Mouse (Mus musculus) heart, postnatal 25 days (tissue): ENCODE results near the gene Nkg7. TPM values are rescaled to one million over a fixed set of nuclear protein-coding genes. Genes with fewer than 3 reads are reported as not detected.
"Not testable (repeated sequence)": the region's sequence is repeated elsewhere in the genome, so short reads cannot be mapped to it uniquely, and the experiment has no call there.

Experiments
- DNase-seq: peaks from one replicate; pipeline ENCODE4 v3.0.0; 2022; ENCODE audit warnings: low spot score
- intact Hi-C: fragments of 180-260 bp; cut with DNase I; formaldehyde crosslinking; loops from one replicate; pipeline ENCODE4 v1.15.1; 2025
- total RNA-seq, 2 experiments: library from RNA; stranded (reverse); gene quantifications; 2 replicates each; pipeline ENCODE4 v1.2.3; 2021

Gene Nkg7
- total RNA-seq: not detected

- intact Hi-C loops: no loop called here
- no peak for DNase-seq
These were observed at the start of gene Nkg7 for GRCm38 (mm10) chr7:43436341-43437255. Nkg7 (plus strand) TSS chr7:43437073.

DNA sequence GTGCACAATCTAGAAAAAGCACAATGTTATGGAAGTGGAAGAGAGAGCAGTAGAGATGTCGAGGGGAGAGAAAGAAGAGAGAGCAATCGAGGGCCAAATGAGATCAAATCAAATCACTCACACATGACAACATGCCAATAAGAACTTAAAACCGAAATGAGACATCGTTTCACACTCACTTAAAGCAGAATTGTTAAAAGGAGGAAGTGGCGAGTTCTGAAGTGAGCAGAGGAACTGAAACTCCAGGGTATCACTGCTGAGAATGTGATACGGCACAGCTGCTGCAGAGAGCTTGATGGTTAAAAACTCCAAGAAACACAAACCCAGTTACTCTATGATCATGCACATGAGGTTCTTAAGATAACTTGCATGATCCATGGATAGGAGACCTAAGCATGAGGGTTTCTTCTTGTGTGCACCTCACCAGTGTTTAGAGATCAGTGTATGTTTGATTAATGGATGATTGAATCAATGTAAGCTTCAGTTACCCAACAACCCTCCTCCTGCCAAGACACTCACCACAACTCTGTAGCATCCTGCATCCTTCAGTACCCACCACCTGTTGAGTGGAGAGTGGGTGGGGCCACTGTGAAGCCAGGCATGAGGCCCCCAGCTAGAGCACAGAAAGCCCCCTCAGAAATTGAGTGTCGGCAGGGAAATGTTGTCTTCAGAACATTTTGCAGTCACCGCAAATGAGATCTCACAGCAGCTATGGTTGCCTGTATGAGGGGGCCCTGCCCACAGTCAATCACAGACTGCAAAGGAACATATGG, 44.3 kb upstream of the Nkg7 start:
- intact Hi-C loops: no loop called here
- no peak for DNase-seq

DNA sequence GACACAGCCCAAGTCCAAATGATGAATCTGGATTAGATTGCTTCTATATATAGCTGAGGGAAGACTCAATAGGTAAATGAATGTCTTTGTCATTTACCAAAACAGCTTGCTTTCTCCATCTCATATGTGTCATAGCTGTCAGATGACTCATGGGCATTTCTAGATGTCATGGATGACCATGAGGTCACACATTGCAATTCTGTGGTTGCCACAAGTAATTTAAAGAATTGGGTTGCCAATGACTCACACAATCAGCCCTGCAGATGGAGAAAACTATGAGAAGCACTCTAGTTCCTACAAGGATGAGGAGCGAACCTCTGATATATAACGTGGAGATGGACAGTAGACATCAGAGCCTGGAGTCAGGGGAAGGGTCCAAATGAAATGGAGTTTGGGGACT, 37.4 kb upstream of the Nkg7 start:
- intact Hi-C loops: no loop called here
- DNase-seq: no peak

DNA sequence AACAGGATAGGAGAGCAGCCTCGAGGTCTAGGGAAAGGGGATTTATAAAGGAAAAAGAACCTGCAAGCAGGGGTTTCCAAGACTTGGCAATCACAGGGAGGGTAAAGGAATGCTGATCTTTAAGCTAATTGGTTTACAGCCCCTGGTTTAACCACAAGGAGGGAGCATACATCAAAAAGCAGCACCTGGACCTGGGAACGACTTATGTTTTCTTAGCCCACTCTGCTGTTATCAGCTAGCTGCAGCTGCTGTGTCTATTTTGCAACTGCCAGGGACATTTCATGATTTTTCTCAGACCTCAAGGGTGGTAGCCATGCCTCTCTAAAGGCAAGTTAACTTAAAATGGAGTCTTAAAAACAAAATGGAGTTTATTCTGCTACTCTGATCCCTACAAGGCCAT, 34.2 kb upstream of the Nkg7 start:
- intact Hi-C loops: no loop called here
- no peak for DNase-seq

- intact Hi-C loops: no loop called here
These were observed 29.3 kb upstream of the Nkg7 start for GRCm38 (mm10) chr7:43407573-43407972.

GRCm38 (mm10) chr7:43408131-43408553, 28.7 kb upstream of the Nkg7 start, which contains the start of gene Siglecg:
Siglecg (plus strand) TSS chr7:43408204.
- intact Hi-C loops: no loop called here
- DNase-seq: no peak

More at GRCm38 (mm10) chr7:43407573-43407972, 29.3 kb upstream of the Nkg7 start:
- DNase-seq: no peak

DNA sequence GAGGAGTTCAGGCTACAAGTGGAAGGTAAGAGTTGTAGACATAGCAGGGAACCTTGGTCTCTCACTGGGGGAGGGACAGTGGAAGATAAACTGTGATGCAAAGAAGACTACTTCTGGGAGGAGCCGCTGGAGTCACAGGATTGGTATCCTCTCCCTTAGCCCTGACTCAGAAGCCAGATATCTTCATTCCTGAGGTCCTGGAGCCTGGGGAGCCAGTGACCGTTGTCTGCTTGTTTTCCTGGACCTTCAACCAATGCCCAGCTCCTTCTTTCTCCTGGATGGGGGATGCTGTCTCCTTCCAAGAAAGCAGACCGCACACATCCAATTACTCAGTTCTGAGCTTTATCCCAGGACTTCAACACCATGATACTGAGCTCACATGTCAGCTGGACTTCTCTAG, 27.8 kb upstream of the Nkg7 start:
- no peak for DNase-seq
- intact Hi-C loops: no loop called here

DNA sequence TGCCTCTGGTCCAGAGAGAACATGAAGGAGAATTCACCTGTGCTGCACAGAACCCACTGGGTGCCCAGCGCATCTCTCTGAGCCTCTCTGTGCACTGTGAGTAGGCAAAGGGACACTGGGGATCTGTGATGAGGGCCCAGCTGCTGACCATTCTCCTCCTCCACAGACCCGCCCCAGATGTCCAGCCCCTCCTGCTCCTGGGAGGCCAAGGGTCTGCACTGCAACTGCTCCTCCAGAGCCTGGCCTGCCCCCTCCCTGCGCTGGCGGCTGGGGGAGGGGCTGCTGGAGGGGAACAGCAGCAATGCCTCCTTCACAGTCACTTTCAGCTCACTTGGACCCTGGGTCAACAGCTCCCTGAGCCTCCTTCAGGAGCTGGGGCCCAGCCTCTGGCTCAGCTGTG, 25.1 kb upstream of the Nkg7 start:
- intact Hi-C loops: not testable (repeated sequence)

DNA sequence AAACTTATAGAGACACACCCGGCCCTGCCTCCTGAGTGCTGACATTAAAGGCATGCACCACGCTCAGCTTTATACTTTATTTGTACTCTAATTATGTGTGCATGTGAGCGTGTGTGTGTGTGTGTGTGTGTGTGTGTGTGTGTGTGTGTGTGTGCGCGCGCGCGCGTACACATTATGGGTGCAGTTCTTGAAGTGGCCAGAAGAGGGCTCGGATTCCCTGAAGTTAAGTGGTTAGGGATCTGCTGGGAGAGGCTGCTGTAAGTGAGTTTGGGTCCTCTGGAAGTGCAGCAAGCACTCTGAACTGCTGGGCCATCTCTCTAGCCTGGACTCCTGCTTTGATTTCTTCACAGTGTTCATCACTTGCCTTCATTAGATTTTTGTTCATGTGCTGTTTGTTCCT, 19.6 kb upstream of the Nkg7 start:
- intact Hi-C loops: no loop called here
- no peak for DNase-seq

More for the DNA sequence above, 25.1 kb upstream of the Nkg7 start:
- DNase-seq: not testable (repeated sequence)

DNA sequence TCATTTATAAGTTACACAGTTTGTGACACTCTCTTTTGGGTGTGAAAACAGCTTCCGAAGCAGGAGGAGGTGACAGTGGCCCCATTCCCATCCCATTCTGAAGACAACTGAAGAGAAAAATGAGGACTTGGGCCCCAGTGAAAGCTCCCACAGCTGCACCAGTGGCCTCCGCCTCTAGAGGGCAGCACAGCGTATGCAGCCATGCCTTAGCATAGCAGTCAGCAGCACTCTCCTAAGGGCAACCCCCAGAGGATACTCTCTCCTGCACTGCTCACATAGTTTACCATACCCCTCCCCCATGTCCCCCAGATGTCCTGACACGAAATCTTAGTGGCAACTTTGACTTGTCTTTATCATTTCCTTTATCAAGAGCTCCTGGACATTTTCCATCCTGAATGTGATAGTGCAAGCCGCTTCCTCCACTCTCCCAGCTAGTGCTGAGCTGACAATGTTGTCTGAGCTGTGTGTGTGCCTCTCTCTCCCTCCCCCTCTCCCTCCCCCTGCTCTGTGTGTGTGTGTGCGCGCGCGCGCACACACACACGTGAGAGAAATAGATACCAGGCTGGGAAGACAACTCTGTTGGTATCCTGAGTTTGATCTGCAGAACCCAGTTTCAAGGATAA, 13.8 kb upstream of the Nkg7 start:
- DNase-seq: peak; percentile 49

GRCm38 (mm10) chr7:43423991-43424625, 12.8 kb upstream of the Nkg7 start:
- no peak for DNase-seq
- intact Hi-C loops: loop anchor here (1.0 kb wide), 1 partner anchor 42 kb away; no protein-coding TSS in a partner anchor

More for the DNA sequence above, 13.8 kb upstream of the Nkg7 start:
- intact Hi-C loops: loop anchor here (1.0 kb wide), 1 partner anchor 43 kb away; no protein-coding TSS in a partner anchor

DNA sequence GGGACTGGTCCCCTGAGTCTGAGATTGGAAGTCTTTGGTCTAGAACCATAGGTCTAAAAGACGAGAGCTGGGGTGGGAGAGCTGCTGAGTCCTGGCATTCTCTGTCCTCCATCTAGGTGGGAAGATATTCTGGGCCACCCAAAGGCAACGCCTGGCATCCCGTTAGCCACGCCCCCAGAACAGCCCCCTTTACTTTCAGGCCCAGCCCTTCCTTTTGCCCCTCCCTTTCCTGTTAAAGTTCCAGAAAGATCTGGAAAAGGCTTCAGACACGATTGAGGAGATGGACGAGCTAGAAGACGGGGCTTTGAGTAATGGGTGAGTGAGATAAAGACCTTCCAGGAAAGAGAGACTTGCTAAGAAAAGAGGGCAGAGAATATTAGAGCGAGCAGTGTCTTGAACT, 9.5 kb upstream of the Nkg7 start, which contains the start of gene Lim2:
Lim2 (plus strand) TSS at position 265 of the 400 bp plus-strand sequence.
- intact Hi-C loops: no loop called here
- DNase-seq: no peak

GRCm38 (mm10) chr7:43429500-43429899, 7.4 kb upstream of the Nkg7 start:
- no peak for DNase-seq
- intact Hi-C loops: no loop called here

- no peak for DNase-seq
- intact Hi-C loops: no loop called here
These were observed 4.0 kb upstream of the Nkg7 start for GRCm38 (mm10) chr7:43432891-43433290.

GRCm38 (mm10) chr7:43434676-43435075, 2.2 kb upstream of the Nkg7 start:
- DNase-seq: no peak
- intact Hi-C loops: no loop called here

DNA sequence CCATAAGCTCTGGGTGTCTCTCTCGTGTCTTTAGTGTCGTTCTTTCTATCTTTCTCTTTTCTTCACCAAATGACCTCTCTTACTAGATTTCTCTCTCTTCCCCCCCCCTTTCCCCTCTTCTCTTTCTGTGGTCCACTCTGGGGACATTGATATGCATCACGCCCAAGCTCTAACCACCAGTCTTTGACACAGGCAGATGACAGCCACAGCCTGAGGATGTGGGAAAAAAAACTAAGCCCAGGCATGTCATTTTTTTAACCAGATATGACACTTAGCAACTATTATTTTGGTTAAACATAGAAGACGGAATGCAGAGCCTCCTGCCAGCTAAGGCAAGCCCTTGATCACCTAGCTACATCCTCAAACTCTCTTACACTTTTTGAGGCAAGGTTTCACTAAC, 1.7 kb downstream of the Nkg7 start:
- DNase-seq: no peak
- intact Hi-C loops: no loop called here

DNA sequence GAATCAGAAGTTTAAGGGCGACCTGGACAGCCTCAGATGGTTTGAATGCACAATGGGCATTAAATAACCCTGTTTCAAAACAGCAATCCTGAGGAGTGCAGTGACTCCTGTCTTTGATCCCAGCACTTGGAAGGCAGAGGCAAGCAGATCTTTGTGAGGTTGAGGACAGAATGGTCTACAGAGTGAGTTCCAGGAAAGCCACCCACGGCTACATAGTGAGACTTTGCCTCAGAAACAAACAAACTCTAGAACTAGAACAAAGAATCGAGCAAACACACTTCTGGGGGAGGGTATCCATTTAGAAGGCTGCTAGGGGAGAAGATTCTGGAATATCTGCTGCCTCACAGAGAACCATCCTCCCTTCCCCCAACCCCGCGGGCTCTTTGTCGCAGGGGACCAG, 3.6 kb downstream of the Nkg7 start, which contains the start of gene Cldnd2:
Cldnd2 (plus strand) TSS at position 301 of the 400 bp plus-strand sequence.
- intact Hi-C loops: loop anchor here (5.0 kb wide), 1 partner anchor 128 kb away; the partner anchor contains the start of gene Zfp715
- no peak for DNase-seq

- intact Hi-C loops: loop anchor here (5.0 kb wide), 1 partner anchor 129 kb away; the partner anchor contains the start of gene Zfp715
- no peak for DNase-seq
These were observed 4.2 kb downstream of the Nkg7 start for GRCm38 (mm10) chr7:43441071-43441470.

DNA sequence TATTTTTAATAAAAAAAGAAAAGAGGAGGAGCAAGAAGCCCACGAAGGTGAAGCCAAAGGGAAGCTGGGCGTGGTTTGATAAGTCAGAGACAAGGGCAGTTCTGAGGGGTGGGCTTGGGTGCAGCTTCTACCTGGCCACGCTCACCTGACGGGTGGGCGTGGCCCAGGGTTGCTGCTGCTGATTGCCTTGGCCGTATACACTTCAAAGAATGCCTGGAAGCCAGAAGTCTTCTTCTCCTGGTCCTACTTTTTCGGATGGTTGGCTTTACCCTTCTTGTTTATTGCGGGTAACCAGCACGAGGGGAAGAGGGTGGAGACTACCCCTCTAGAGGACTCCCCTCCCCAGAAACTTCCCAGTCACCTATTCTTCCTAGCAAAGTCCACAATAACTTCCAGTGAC, 5.8 kb downstream of the Nkg7 start:
- intact Hi-C loops: loop anchor here (5.0 kb wide), 1 partner anchor 130 kb away; the partner anchor contains the start of gene Zfp715
- no peak for DNase-seq
